Mouse (Mus musculus) embryonic fibroblast, embryonic 13.5 days (primary cell): ENCODE data around the gene Cux1.

Experiments used
- CTCF ChIP-seq: IDR thresholded peaks from 2 replicates; pipeline ENCODE4 v1.5.1; 2011; ENCODE audit warnings: mild to moderate bottlenecking, control low read depth, low read length, moderate library complexity, borderline replicate concordance; ENCODE audit not compliant: insufficient read depth
- POLR2A ChIP-seq: IDR thresholded peaks from 2 replicates; pipeline ENCODE4 v1.6.1; 2011; ENCODE audit warnings: low read depth, mild to moderate bottlenecking, control low read depth, low read length, moderate library complexity

DNA sequence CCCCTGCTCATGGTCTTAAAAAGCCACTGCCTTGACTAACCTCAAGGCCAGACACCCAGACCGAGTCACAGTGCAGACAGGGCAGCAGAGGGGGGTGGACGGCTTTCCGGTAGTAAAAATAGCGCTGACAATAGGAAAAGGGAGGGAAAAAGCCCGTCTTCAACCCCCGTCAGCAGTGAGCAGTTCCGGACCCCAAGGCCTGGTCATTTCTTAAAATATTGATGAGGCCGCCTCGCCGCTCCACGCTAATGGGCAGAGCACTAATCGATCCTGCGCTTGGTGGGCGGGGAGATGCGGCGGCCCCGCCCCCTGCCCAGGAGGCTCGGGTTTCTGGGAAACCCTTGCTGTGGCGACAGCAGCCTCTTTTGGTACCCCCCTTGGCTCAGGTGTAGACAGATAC is 329.7 kb downstream of the Cux1 start:
- TF ChIP-seq POLR2A (no peak), CTCF (no peak)
